Mouse (Mus musculus) urinary bladder, postnatal 36 days (tissue): ENCODE results near the gene Supv3l1.
"Not testable (repeated sequence)": the region's sequence is repeated elsewhere in the genome, so short reads cannot be mapped to it uniquely, and the experiment has no call there.

Experiments used
- DNase-seq, 2 experiments: peaks; one replicate each; pipeline ENCODE4 v3.0.0; 2022; ENCODE audit warnings: low spot score in 2 of 2, mixed read lengths in 1 of 2

Gene Supv3l1

GRCm38 (mm10) chr10:62449364-62450279, at the start of gene Supv3l1, which contains the start of gene 4930507D05Rik:
Gene Supv3l1 (minus strand): TSS chr10:62449738.
Gene 4930507D05Rik (plus strand): TSS chr10:62449489.
- DNase-seq: peak; percentile 87 to 88

GRCm38 (mm10) chr10:62491681-62492080, 42.1 kb upstream of the Supv3l1 start:
- DNase-seq: not testable (repeated sequence)

- peak in 1 of 2 experiments; percentile 31 for DNase-seq
Measured at GRCm38 (mm10) chr10:62488266-62488665, 38.7 kb upstream of the Supv3l1 start.

GRCm38 (mm10) chr10:62486618-62487415, 37.3 kb upstream of the Supv3l1 start, which contains the start of gene Vps26a:
Gene Vps26a (minus strand): TSS chr10:62486805.
- DNase-seq: peak; percentile 99 to 100

GRCm38 (mm10) chr10:62485878-62486582, 36.5 kb upstream of the Supv3l1 start:
- DNase-seq: peak in 1 of 2 experiments; percentile 29

GRCm38 (mm10) chr10:62481108-62481852, 31.7 kb upstream of the Supv3l1 start:
- DNase-seq: no peak

- DNase-seq: no peak
Measured at GRCm38 (mm10) chr10:62476980-62477379, 27.4 kb upstream of the Supv3l1 start.

- DNase-seq: no peak
Measured at GRCm38 (mm10) chr10:62474944-62475343, 25.4 kb upstream of the Supv3l1 start.

GRCm38 (mm10) chr10:62471105-62471504, 21.6 kb upstream of the Supv3l1 start:
- DNase-seq: no peak

GRCm38 (mm10) chr10:62469736-62470135, 20.2 kb upstream of the Supv3l1 start:
- no peak for DNase-seq

GRCm38 (mm10) chr10:62461321-62461720, 11.8 kb upstream of the Supv3l1 start:
- DNase-seq: no peak

GRCm38 (mm10) chr10:62452001-62452400, 2.5 kb upstream of the Supv3l1 start:
- DNase-seq: not testable (repeated sequence)

- no peak for DNase-seq
Measured at GRCm38 (mm10) chr10:62450280-62450640, 722 bp upstream of the Supv3l1 start.

- no peak for DNase-seq
Measured at GRCm38 (mm10) chr10:62430427-62430826, 19.1 kb downstream of the Supv3l1 start.

GRCm38 (mm10) chr10:62425081-62425871, 24.3 kb downstream of the Supv3l1 start:
- no peak for DNase-seq

- DNase-seq: no peak
Measured at GRCm38 (mm10) chr10:62422255-62422654, 27.3 kb downstream of the Supv3l1 start, which contains the start of gene Hkdc1. Gene Hkdc1 (minus strand): TSS chr10:62422491.

GRCm38 (mm10) chr10:62421127-62421526, 28.4 kb downstream of the Supv3l1 start:
- DNase-seq: no peak

- DNase-seq: no peak
Measured at GRCm38 (mm10) chr10:62420399-62420798, 29.1 kb downstream of the Supv3l1 start.

GRCm38 (mm10) chr10:62419422-62419821, 30.1 kb downstream of the Supv3l1 start:
- no peak for DNase-seq

GRCm38 (mm10) chr10:62418831-62419356, 30.6 kb downstream of the Supv3l1 start:
- DNase-seq: no peak
